Mouse (Mus musculus) myocyte (in vitro differentiated cells): Measurements from ENCODE around the gene Nt5c. TPM values are rescaled to one million over a fixed set of nuclear protein-coding genes. Genes with fewer than 3 reads are reported as not detected.
A peak's percentile ranks its signal among the peaks of the same experiment; 100 is the strongest.
"Not testable (repeated sequence)": the region's sequence is repeated elsewhere in the genome, so short reads cannot be mapped to it uniquely, and the experiment has no call there.

Experiments used
- H3K27me3 ChIP-seq: one replicate; pipeline ENCODE4 v1.6.1; 2011; ENCODE audit not compliant: control insufficient read depth, insufficient read depth, insufficient read length
- H3K36me3 ChIP-seq: one replicate; pipeline ENCODE4 v1.6.1; 2011; ENCODE audit not compliant: control insufficient read depth, insufficient read depth
- H3K4me2 ChIP-seq: one replicate; pipeline ENCODE4 v1.6.1; 2011; ENCODE audit warnings: low read depth, control low read depth
- H3K4me3 ChIP-seq: one replicate; pipeline ENCODE4 v1.5.1; 2011; ENCODE audit warnings: mild to moderate bottlenecking, control low read depth, moderate library complexity
- H3K79me2 ChIP-seq: one replicate; pipeline ENCODE4 v1.6.1; 2011; ENCODE audit not compliant: control insufficient read depth, insufficient read depth
- H3ac ChIP-seq: one replicate; pipeline ENCODE4 v1.6.1; 2011; ENCODE audit not compliant: control insufficient read depth, insufficient read length
- CEBPB ChIP-seq: IDR thresholded peaks from 2 replicates; pipeline ENCODE4 v1.6.1; 2011; ENCODE audit warnings: mild to moderate bottlenecking, moderate library complexity; ENCODE audit not compliant: poor library complexity, insufficient read depth, severe bottlenecking
- E2F4 ChIP-seq: IDR thresholded peaks from one replicate; pipeline ENCODE4 v1.6.1; 2011; ENCODE audit warnings: mild to moderate bottlenecking, control low read depth, moderate library complexity; ENCODE audit not compliant: insufficient read depth
- MAX ChIP-seq: IDR thresholded peaks from one replicate; pipeline ENCODE4 v1.6.1; 2011; ENCODE audit warnings: low read depth, mild to moderate bottlenecking, control low read depth
- MYOD1 ChIP-seq, 3 experiments: IDR thresholded peaks; one replicate each; pipeline ENCODE4 v1.6.1; 2011; ENCODE audit warnings: control low read depth in 2 of 3, low read depth in 2 of 3, mild to moderate bottlenecking in 2 of 3, moderate library complexity in 1 of 3; ENCODE audit not compliant: insufficient read length in 2 of 3, control insufficient read depth in 1 of 3
- MYOG ChIP-seq, 3 experiments: IDR thresholded peaks; one replicate each; pipeline ENCODE4 v1.6.1; 2011; ENCODE audit warnings: control low read depth in 2 of 3, low read depth in 2 of 3, mild to moderate bottlenecking in 2 of 3; ENCODE audit not compliant: insufficient read length in 2 of 3, control insufficient read depth in 1 of 3, insufficient read depth in 1 of 3
- POLR2A ChIP-seq: IDR thresholded peaks from one replicate; pipeline ENCODE4 v1.6.1; 2011; ENCODE audit warnings: low read depth, mild to moderate bottlenecking, control low read depth, moderate library complexity; ENCODE audit not compliant: insufficient read length
- POLR2AphosphoS2 ChIP-seq: IDR thresholded peaks from one replicate; pipeline ENCODE4 v1.6.1; 2011; ENCODE audit warnings: low read depth, control low read depth; ENCODE audit not compliant: insufficient read length
- REST ChIP-seq: IDR thresholded peaks from one replicate; pipeline ENCODE4 v1.6.1; 2011; ENCODE audit warnings: mild to moderate bottlenecking, control low read depth, moderate library complexity; ENCODE audit not compliant: insufficient read depth, insufficient read length
- SRF ChIP-seq: IDR thresholded peaks from one replicate; pipeline ENCODE4 v1.6.1; 2011; ENCODE audit warnings: low read depth; ENCODE audit not compliant: control insufficient read depth, insufficient read length
- TCF12 ChIP-seq: IDR thresholded peaks from one replicate; pipeline ENCODE4 v1.6.1; 2011; ENCODE audit warnings: mild to moderate bottlenecking, control low read depth; ENCODE audit not compliant: poor library complexity, insufficient read depth, severe bottlenecking
- TCF3 ChIP-seq: IDR thresholded peaks from one replicate; pipeline ENCODE4 v1.6.1; 2011; ENCODE audit warnings: low read depth, control low read depth; ENCODE audit not compliant: insufficient read length
- USF1 ChIP-seq: IDR thresholded peaks from one replicate; pipeline ENCODE4 v1.6.1; 2011; ENCODE audit warnings: low read depth, mild to moderate bottlenecking, control low read depth, moderate library complexity
- polyA plus RNA-seq: library from polyadenylated mRNA; unstranded; fragments of >200 nt; fragmentation: generic; extraction: Trizol; gene quantifications from one replicate; pipeline ENCODE4 v1.2.1, GENCODE M21; 2012; ENCODE audit warnings: missing spikeins

The Nt5c gene
- polyA plus RNA-seq, 1 experiment, result 64.0 TPM

- Histone ChIP-seq H3K4me2 (no peak overlapping the region), H3K36me3 (peaks cover 38% of the 10 kb centered on the region), H3ac (no peak overlapping the region), H3K27me3 (no peaks in the 10 kb centered on the region), H3K79me2 (peaks cover 45% of the 10 kb centered on the region), H3K4me3 (no peak overlapping the region)
- TF ChIP-seq USF1 (no peak), CEBPB (no peak), MYOD1 (IDR thresholded peaks at IDR 0.05; ENCODE audit: control insufficient read depth in 1 of 3, insufficient read length in 2 of 3, low read depth in 2 of 3) (no peak)
Observed at GRCm38 (mm10) chr11:115502636-115503035, 11.0 kb upstream of the Nt5c start.

GRCm38 (mm10) chr11:115496559-115496958 is 4.9 kb upstream of the Nt5c start:
- not testable (repeated sequence) for H3K4me2 ChIP-seq, H3K79me2 ChIP-seq, H3K4me3 ChIP-seq, H3K27me3 ChIP-seq, H3ac ChIP-seq
- peaks cover 26% of the 10 kb centered on the region for H3K36me3 ChIP-seq

GRCm38 (mm10) chr11:115492387-115492786 is 725 bp upstream of the Nt5c start:
- Histone ChIP-seq H3K4me2 (peak overlapping the region; percentile 100), H3K27me3 (no peaks in the 10 kb centered on the region)
- no peak for TF ChIP-seq TCF12
- no peak for TF ChIP-seq CEBPB
- TF ChIP-seq MYOD1 (IDR thresholded peaks at IDR 0.05; ENCODE audit: control insufficient read depth in 1 of 3, insufficient read length in 2 of 3, low read depth in 2 of 3), result no peak
- no peak for TF ChIP-seq E2F4
- no peak for TF ChIP-seq MAX
- TF ChIP-seq POLR2A, result no peak
- no peak for TF ChIP-seq USF1
- TF ChIP-seq REST, result no peak
- TF ChIP-seq MYOG (IDR thresholded peaks at IDR 0.05; ENCODE audit: control insufficient read depth in 1 of 3, insufficient read depth in 1 of 3, insufficient read length in 2 of 3, low read depth in 2 of 3), result no peak
- no peak for TF ChIP-seq TCF3

GRCm38 (mm10) chr11:115490441-115491355 is 964 bp downstream of the Nt5c start:
- peak overlapping the region; percentile 79 for H3K4me3 ChIP-seq
- H3ac ChIP-seq, result peak overlapping the region; percentile 14
- no peaks in the 10 kb centered on the region for H3K79me2 ChIP-seq
- H3K4me2 ChIP-seq, result peak overlapping the region; percentile 100
- peaks cover 6% of the 10 kb centered on the region for H3K36me3 ChIP-seq
- no peaks in the 10 kb centered on the region for H3K27me3 ChIP-seq
- TF ChIP-seq MYOD1 (IDR thresholded peaks at IDR 0.05; ENCODE audit: control insufficient read depth in 1 of 3, insufficient read length in 2 of 3, low read depth in 2 of 3), result no peak
- TF ChIP-seq MYOG (IDR thresholded peaks at IDR 0.05; ENCODE audit: control insufficient read depth in 1 of 3, insufficient read depth in 1 of 3, insufficient read length in 2 of 3, low read depth in 2 of 3), result no peak
- TF ChIP-seq USF1, result no peak
- no peak for TF ChIP-seq TCF12
- TF ChIP-seq POLR2AphosphoS2, result no peak
- TF ChIP-seq REST, result no peak
- TF ChIP-seq SRF, result no peak
- TF ChIP-seq E2F4, result no peak
- no peak for TF ChIP-seq MAX
- TF ChIP-seq TCF3, result no peak
- TF ChIP-seq CEBPB, result no peak
- TF ChIP-seq POLR2A, result no peak

More at GRCm38 (mm10) chr11:115492387-115492786, 725 bp upstream of the Nt5c start:
- peak overlapping the region; percentile 79 for H3K4me3 ChIP-seq
- H3K36me3 ChIP-seq, result peaks cover 6% of the 10 kb centered on the region
- H3K79me2 ChIP-seq, result no peaks in the 10 kb centered on the region
- no peak overlapping the region for H3ac ChIP-seq

- H3K36me3 ChIP-seq, result peaks cover 6% of the 10 kb centered on the region
- no peaks in the 10 kb centered on the region for H3K27me3 ChIP-seq
- TF ChIP-seq TCF12, result no peak
- no peak for TF ChIP-seq MAX
- TF ChIP-seq CEBPB, result no peak
- no peak for TF ChIP-seq POLR2AphosphoS2
- no peak for TF ChIP-seq REST
- TF ChIP-seq MYOD1 (IDR thresholded peaks at IDR 0.05; ENCODE audit: control insufficient read depth in 1 of 3, insufficient read length in 2 of 3, low read depth in 2 of 3), result no peak
- TF ChIP-seq TCF3, result no peak
- no peak for TF ChIP-seq POLR2A
- TF ChIP-seq MYOG (IDR thresholded peaks at IDR 0.05; ENCODE audit: control insufficient read depth in 1 of 3, insufficient read depth in 1 of 3, insufficient read length in 2 of 3, low read depth in 2 of 3), result no peak
- no peak for TF ChIP-seq E2F4
- no peak for TF ChIP-seq SRF
- no peak for TF ChIP-seq USF1
- no peaks in the 10 kb centered on the region for H3K79me2 ChIP-seq
- no peak overlapping the region for H3K4me2 ChIP-seq
- H3ac ChIP-seq, result no peak overlapping the region
- H3K4me3 ChIP-seq, result no peak overlapping the region
Observed at GRCm38 (mm10) chr11:115488551-115489104, 3.0 kb downstream of the Nt5c start.
